Mouse (Mus musculus) liver, embryonic 13.5 days (tissue): ENCODE measurements around the gene Tigd4. TPM values are rescaled to one million over a fixed set of nuclear protein-coding genes. Genes with fewer than 3 reads are reported as not detected.
A peak's percentile ranks its signal among the peaks of the same experiment; 100 is the strongest.
"Not testable (repeated sequence)": the region's sequence is repeated elsewhere in the genome, so short reads cannot be mapped to it uniquely, and the experiment has no call there.

Experiments
- ATAC-seq: fragments of 200-750 bp; cut with Nextera tagmentation; 2 replicates; pipeline ENCODE4 v1.8.0; 2017; ENCODE audit warnings: low read depth, mild to moderate bottlenecking, moderate number of reproducible peaks, moderate library complexity
- DNase-seq: peaks from one replicate; pipeline ENCODE4 v3.0.0; 2022
- H3K27ac ChIP-seq: fragments of 300-500 bp; sonication (generic); 2 replicates; pipeline ENCODE4 v1.5.1; 2015; ENCODE audit warnings: moderate library complexity, mild to moderate bottlenecking, inconsistent platforms
- H3K27me3 ChIP-seq: fragments of 300-500 bp; sonication (generic); 2 replicates; pipeline ENCODE4 v1.6.1; 2015; ENCODE audit warnings: mild to moderate bottlenecking, inconsistent platforms
- H3K36me3 ChIP-seq: fragments of 300-500 bp; sonication (generic); 2 replicates; pipeline ENCODE4 v1.6.1; 2015; ENCODE audit warnings: mild to moderate bottlenecking, inconsistent platforms
- H3K4me1 ChIP-seq: fragments of 300-500 bp; sonication (generic); replicated peaks from 2 replicates; pipeline ENCODE4 v1.6.1; 2015; ENCODE audit warnings: inconsistent platforms
- H3K4me2 ChIP-seq: fragments of 300-500 bp; sonication (generic); 2 replicates; pipeline ENCODE4 v1.6.1; 2015; ENCODE audit warnings: inconsistent platforms, mild to moderate bottlenecking, moderate library complexity
- H3K4me3 ChIP-seq: fragments of 300-500 bp; sonication (generic); replicated peaks from 2 replicates; pipeline ENCODE4 v1.5.1; 2015; ENCODE audit warnings: mild to moderate bottlenecking, inconsistent platforms
- H3K9ac ChIP-seq: fragments of 300-500 bp; sonication (generic); 2 replicates; pipeline ENCODE4 v1.6.1; 2015; ENCODE audit warnings: mild to moderate bottlenecking, inconsistent platforms
- H3K9me3 ChIP-seq: fragments of 300-500 bp; sonication (generic); replicated peaks from 2 replicates; pipeline ENCODE4 v1.6.1; 2016; ENCODE audit warnings: inconsistent platforms
- WGBS: fragments of 180-500 bp; shearing (Covaris S2); methylation state at CpG from one replicate; pipeline ENCODE4 v1.1.7; 2015; ENCODE audit not compliant: insufficient replicate concordance; 5-methylcytosine and 5-hydroxymethylcytosine counted together
- polyA plus RNA-seq: library from polyadenylated mRNA; unstranded; fragments of >200 nt; fragmentation: Nextera tagmentation; extraction: Ambion mirVana; gene quantifications from 2 replicates; pipeline ENCODE4 v1.2.1, GENCODE M21; 2015

The Tigd4 gene
- 0.08 TPM in 1 of 2 replicates, not detected in the other for polyA plus RNA-seq

DNA sequence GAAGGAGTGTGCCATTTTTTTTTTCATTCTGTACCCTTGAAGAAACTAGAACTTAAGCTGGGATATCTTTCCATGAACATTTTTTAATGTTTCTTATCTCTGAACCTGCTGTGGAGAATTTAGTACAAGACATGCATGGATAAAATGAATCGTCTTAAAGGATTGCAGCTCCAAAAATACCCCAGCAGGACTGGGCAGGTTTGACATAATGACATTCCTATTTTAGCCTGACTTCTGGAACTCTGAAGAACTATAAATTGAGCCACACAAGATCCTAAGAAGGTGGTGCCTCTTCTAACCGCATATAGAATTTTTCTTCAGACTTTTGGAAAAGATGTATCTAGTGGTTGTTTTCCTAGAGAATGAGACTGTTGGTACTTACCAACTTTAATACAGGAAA lies at the start of gene Tigd4:
Gene Tigd4, plus strand, starts transcription at position 301 of the 400 bp plus-strand sequence.
- DNase-seq (no peak), ATAC-seq (no peak)
- peaks cover 43% of the 10 kb centered on the region for H3K27me3 ChIP-seq
- peaks cover 8% of the 10 kb centered on the region for H3K4me1 ChIP-seq
- WGBS, result 64% methylated on average over 2 of the region's 2 CpGs
- no peak within 1 kb of the TSS for H3K4me2 ChIP-seq
- no peak within 1 kb of the TSS for H3K9ac ChIP-seq
- no peaks in the 10 kb centered on the region for H3K9me3 ChIP-seq
- H3K36me3 ChIP-seq, result no peaks in the 10 kb centered on the region
- no peak within 1 kb of the TSS for H3K27ac ChIP-seq
- no peak within 1 kb of the TSS for H3K4me3 ChIP-seq

DNA sequence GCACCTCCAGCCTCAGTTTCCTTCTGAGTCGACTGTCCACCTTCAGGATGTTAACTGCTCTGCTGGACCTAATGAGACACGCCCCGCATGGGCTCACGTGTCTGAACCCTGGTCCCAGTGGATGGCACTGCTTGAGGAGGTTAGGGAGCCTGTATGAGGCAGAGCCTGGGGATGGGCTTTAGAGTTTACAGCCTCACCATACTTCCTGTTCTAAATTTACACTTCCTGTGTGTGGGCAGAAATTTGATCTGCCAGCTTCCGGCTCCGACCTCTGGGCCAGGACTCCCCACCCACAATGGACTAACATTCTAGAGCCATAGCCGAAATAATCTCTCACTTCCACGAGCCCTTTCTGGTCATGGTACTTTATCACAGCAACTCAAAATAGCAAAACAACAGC lies 46.2 kb upstream of the Tigd4 start:
- H3K27ac ChIP-seq, result no peak overlapping the region
- no peak overlapping the region for H3K9ac ChIP-seq
- H3K36me3 ChIP-seq, result no peaks in the 10 kb centered on the region
- peaks cover 6% of the 10 kb centered on the region for H3K4me1 ChIP-seq
- WGBS, result 37% methylated on average over 8 of the region's 8 CpGs
- no peaks in the 10 kb centered on the region for H3K27me3 ChIP-seq
- H3K4me2 ChIP-seq, result no peak overlapping the region
- H3K4me3 ChIP-seq, result no peak overlapping the region
- DNase-seq (no peak), ATAC-seq (peak; percentile 26; the same call in 1 of the 2 replicates)
- no peaks in the 10 kb centered on the region for H3K9me3 ChIP-seq

DNA sequence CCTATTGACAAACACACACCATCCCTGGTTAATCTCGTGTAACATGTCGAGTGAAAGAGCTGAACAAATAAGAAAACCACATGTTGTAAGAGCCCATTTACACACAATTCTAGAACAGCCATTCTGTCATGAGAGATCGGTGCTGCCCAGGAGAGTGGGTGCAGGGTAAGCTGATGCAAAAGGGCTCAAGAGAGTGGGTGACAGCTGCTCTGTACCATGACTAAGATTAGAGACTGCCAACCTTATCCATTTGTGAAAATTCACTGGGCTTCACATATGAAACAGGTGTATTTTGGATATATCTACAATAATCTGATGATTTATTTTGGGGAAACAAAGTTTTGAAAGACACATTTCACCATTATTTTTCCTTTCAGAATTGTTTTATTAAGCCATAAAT lies 37.6 kb upstream of the Tigd4 start:
- Histone ChIP-seq H3K27me3 (no peaks in the 10 kb centered on the region), H3K4me2 (no peak overlapping the region), H3K9ac (no peak overlapping the region), H3K4me1 (peaks cover 8% of the 10 kb centered on the region), H3K27ac (no peak overlapping the region), H3K9me3 (no peaks in the 10 kb centered on the region), H3K36me3 (no peaks in the 10 kb centered on the region), H3K4me3 (no peak overlapping the region)
- 68% methylated on average over 3 of the region's 3 CpGs for WGBS
- DNase-seq (no peak), ATAC-seq (no peak)

DNA sequence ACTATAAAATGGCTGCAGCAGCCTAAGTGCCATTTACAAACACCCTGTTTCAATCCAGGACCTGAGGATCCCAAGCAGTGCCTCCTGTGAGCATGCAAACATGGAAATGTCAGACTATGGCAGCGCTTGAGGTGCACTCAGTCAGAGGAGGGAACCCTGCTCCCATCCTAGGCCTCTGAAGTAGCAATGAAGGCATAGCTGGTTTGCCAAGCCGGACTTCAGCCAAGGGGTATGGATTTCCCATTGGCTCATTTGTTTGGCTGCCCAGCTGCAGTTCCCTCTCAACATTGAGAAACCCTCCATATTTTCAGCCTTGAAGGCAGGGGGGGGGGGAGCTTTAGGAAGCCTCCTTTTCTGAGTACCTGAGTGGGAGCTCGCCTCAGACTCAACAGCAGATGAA lies 35.1 kb upstream of the Tigd4 start:
- DNase-seq (no peak), ATAC-seq (no peak)
- no peak overlapping the region for H3K9ac ChIP-seq
- H3K36me3 ChIP-seq, result no peaks in the 10 kb centered on the region
- no peaks in the 10 kb centered on the region for H3K27me3 ChIP-seq
- peaks cover 14% of the 10 kb centered on the region for H3K4me1 ChIP-seq
- H3K4me3 ChIP-seq, result no peak overlapping the region
- 88% methylated on average over 3 of the region's 3 CpGs for WGBS
- no peak overlapping the region for H3K4me2 ChIP-seq
- no peaks in the 10 kb centered on the region for H3K9me3 ChIP-seq
- H3K27ac ChIP-seq, result no peak overlapping the region

DNA sequence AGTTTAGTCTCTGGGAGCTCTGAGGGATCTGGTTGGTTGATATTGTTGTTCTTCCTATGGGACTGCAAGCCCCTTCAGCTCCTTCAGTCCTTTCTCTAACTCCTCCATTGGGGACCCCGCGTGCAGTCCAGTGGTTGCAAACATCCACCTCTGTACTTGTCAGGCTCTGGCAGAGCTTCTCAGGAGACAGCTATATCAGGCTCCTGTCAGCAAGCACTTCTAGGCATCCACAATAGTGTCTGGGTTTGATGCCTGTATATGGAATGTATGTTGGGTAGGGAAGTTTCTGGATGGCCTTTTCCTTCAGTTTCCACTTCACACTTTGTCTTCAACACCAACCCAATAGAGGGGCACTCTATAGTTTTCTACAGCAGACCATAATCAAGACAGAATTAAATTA lies 30.5 kb upstream of the Tigd4 start:
- not testable (repeated sequence) for H3K4me2 ChIP-seq, ATAC-seq, H3K9me3 ChIP-seq, H3K36me3 ChIP-seq, DNase-seq, H3K27me3 ChIP-seq, H3K27ac ChIP-seq, H3K9ac ChIP-seq, H3K4me3 ChIP-seq
- peaks cover 13% of the 10 kb centered on the region for H3K4me1 ChIP-seq
- 85% methylated on average over 2 of the region's 2 CpGs for WGBS

DNA sequence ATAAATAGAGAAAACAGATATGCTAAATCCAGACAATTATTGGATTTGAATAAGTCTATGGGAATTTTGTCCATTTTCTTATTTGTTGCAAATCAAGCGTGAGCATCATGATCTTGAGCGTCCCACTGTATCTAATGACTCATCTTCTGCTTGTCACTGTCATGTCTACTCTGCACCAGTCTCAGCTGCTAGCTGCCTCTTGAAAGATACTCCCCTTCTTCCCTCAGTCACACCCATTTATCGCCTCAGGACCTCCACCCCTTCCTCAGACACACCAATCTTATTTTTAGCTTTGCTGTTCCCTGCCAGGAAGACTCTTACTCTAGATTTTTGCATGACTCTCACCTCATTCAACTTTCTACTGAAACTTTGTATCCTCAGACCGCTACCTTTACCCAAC lies 30.0 kb upstream of the Tigd4 start:
- Histone ChIP-seq H3K4me2 (no peak overlapping the region), H3K4me1 (peaks cover 13% of the 10 kb centered on the region), H3K4me3 (no peak overlapping the region), H3K9me3 (no peaks in the 10 kb centered on the region), H3K27me3 (no peaks in the 10 kb centered on the region), H3K36me3 (no peaks in the 10 kb centered on the region), H3K9ac (no peak overlapping the region), H3K27ac (no peak overlapping the region)
- ATAC-seq, result 0 out of 2 replicates have a peak, but pooled peaks have one; percentile 51
- no peak for DNase-seq
- 46% methylated on average over 4 of the region's 4 CpGs for WGBS

DNA sequence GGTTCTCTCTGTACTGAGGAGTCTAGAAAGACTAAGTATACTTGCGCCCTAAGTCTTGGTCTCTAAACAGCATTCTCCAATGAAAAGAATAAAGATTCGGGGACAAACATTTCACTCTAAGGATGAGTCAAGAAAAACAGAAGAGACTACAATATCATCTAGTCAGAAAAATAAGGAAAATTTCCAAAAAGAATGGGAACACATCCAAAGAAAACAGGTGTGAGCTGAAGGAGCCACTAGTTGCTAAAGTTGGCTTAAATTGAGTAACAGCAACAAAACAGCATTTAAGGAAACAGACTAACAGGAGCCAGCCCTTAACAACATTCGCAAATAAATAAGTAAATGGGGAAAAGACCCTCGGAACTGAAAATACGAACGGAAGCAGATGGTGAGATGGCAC lies 24.8 kb upstream of the Tigd4 start:
- Histone ChIP-seq H3K27me3 (no peaks in the 10 kb centered on the region), H3K4me2 (no peak overlapping the region), H3K9me3 (no peaks in the 10 kb centered on the region), H3K9ac (no peak overlapping the region), H3K36me3 (no peaks in the 10 kb centered on the region), H3K4me1 (peaks cover 25% of the 10 kb centered on the region), H3K4me3 (no peak overlapping the region), H3K27ac (no peak overlapping the region)
- 82% methylated on average over 6 of the region's 6 CpGs for whole genome bisulfite sequencing
- ATAC-seq (no peak), DNase-seq (no peak)

DNA sequence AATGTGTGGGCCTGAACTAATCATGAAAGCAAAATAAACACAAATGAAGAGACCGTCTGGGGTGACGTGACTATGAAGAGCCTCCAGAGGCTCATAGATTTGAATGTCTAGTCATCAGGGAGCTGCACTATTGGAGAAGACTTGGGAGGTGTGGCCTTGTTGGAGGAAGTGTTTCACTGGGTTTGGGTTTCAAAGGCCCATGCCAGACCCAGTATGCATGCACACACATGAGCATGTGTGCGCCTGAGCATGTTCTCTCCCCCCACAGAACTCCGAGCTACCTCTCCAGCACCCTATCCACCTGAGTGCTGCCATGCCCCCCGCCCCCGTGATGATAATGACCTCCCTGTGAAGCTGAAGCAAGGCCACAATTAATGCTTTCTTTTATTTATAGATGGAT lies 23.8 kb upstream of the Tigd4 start:
- Histone ChIP-seq H3K27ac (no peak overlapping the region), H3K36me3 (no peaks in the 10 kb centered on the region), H3K9me3 (no peaks in the 10 kb centered on the region), H3K4me2 (no peak overlapping the region), H3K4me1 (peaks cover 20% of the 10 kb centered on the region), H3K4me3 (no peak overlapping the region), H3K27me3 (no peaks in the 10 kb centered on the region), H3K9ac (no peak overlapping the region)
- ATAC-seq (no peak), DNase-seq (no peak)
- 68% methylated on average over 6 of the region's 6 CpGs for WGBS

DNA sequence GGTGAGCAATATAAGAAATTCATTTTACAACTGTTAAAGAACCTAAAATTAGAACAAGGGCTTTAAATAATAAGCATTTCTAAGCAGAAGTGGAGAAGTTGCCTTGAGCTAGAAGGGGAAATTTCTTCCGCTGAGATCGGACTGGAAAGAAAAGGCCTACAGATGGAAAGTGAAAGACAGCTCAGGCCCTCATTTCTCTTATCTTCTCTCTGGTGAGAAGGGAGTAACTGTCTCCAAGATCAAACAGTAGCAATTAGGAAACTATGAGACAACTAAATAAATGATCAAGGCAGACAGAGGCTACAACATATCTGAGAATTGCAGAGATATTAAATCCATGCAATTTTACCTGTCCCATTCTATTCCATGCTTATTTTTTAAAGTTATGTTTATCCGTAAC lies 22.9 kb upstream of the Tigd4 start:
- no peak for ATAC-seq
- peaks cover 20% of the 10 kb centered on the region for H3K4me1 ChIP-seq
- H3K9ac ChIP-seq, result no peak overlapping the region
- no peaks in the 10 kb centered on the region for H3K9me3 ChIP-seq
- no peak overlapping the region for H3K4me3 ChIP-seq
- H3K27me3 ChIP-seq, result no peaks in the 10 kb centered on the region
- no peak for DNase-seq
- H3K36me3 ChIP-seq, result no peaks in the 10 kb centered on the region
- H3K4me2 ChIP-seq, result no peak overlapping the region
- WGBS, result 46% methylated on average over 3 of the region's 3 CpGs
- H3K27ac ChIP-seq, result no peak overlapping the region

GRCm38 (mm10) chr3:84580716-84581115 lies 12.7 kb upstream of the Tigd4 start:
- H3K4me2 ChIP-seq, result peak overlapping the region; percentile 93
- no peaks in the 10 kb centered on the region for H3K9me3 ChIP-seq
- peaks cover 36% of the 10 kb centered on the region for H3K4me1 ChIP-seq
- no peak for DNase-seq
- peaks cover 2% of the 10 kb centered on the region; the same call in 1 of the 2 replicates for H3K27me3 ChIP-seq
- H3K9ac ChIP-seq, result no peak overlapping the region
- H3K36me3 ChIP-seq, result no peaks in the 10 kb centered on the region
- ATAC-seq, result no peak
- peak overlapping the region; percentile 70 for H3K4me3 ChIP-seq
- WGBS, result 16% methylated on average over 4 of the region's 4 CpGs
- H3K27ac ChIP-seq, result no peak overlapping the region

- Histone ChIP-seq H3K9me3 (no peaks in the 10 kb centered on the region), H3K4me1 (peaks cover 31% of the 10 kb centered on the region), H3K36me3 (no peaks in the 10 kb centered on the region), H3K4me3 (peak overlapping the region; percentile 70), H3K27ac (peak overlapping the region; percentile 62), H3K27me3 (peaks cover 2% of the 10 kb centered on the region; the same call in 1 of the 2 replicates), H3K9ac (peak overlapping the region; percentile 81), H3K4me2 (peak overlapping the region; percentile 93)
- 2% methylated on average over 4 of the region's 4 CpGs for WGBS
- no peak for DNase-seq
- ATAC-seq, result no peak
These were observed 11.7 kb upstream of the Tigd4 start for GRCm38 (mm10) chr3:84581696-84582022.

DNA sequence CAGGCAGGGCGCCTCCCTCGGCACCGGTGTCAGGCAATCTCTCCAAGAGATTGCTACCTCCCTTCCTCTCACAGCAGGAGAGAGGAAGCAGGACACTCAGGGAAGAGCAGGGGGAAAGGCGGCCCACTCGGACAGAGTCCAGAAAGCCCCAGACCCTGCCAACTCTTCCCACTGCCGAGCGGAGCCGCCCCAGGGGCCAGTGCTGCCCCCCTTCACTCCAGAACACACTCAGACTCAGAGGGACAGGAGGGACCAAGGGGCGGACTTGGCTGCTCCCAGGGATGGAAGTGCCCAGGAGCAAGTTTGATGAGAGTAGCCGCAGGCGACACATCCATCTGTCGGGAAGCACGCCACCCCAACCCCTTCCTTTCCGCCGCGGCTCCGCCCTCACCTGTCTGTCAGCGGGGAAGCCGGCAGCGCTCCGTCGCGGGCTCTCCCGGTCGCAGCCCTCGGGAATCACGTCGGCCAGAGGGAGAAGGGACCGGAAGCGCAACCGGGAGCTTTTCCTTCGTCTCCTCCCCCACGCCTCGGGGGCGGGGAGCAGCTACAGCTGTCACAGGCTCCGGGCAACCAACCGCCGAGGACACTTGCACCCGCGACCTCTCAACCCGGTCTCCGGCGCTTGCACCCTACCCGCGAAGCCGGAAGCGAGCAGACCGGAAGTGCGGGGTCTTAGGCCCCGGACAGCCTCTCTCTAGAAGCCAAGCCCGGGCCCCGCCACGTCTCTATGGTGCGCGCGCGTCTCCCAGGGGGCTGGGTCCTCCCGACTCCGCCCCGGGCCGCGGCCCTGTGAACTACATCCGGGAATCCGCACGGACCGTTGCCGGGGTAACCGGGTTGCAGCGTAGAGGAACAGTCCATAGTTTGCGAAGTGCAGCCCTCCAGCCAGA lies 11.1 kb upstream of the Tigd4 start, which contains the start of gene Arfip1:
Gene Arfip1, minus strand, starts transcription at position 603 of the 890 bp plus-strand sequence.
- peak; percentile 89 for DNase-seq
- Histone ChIP-seq H3K27me3 (peaks cover 2% of the 10 kb centered on the region; the same call in 1 of the 2 replicates), H3K4me3 (peak within 1 kb of the TSS; percentile 70), H3K9ac (peak within 1 kb of the TSS; percentile 81), H3K4me1 (peaks cover 30% of the 10 kb centered on the region), H3K36me3 (no peaks in the 10 kb centered on the region), H3K4me2 (peak within 1 kb of the TSS; percentile 93), H3K9me3 (no peaks in the 10 kb centered on the region), H3K27ac (peak within 1 kb of the TSS; percentile 62)
- ATAC-seq, result peak; percentile 99
- under 1% methylated on average over 66 of the region's 70 CpGs for WGBS
